Mouse (Mus musculus) heart, adult 18-20 months (tissue): ENCODE results near the gene Fastkd5. TPM values are rescaled to one million over a fixed set of nuclear protein-coding genes. Genes with fewer than 3 reads are reported as not detected.
"Not testable (repeated sequence)": the region's sequence is repeated elsewhere in the genome, so short reads cannot be mapped to it uniquely, and the experiment has no call there.

Experiments
- DNase-seq, 2 experiments: peaks; one replicate each; pipeline ENCODE4 v3.0.0; 2021 to 2022; ENCODE audit warnings: mixed read lengths in 1 of 2
- total RNA-seq, 2 experiments: library from RNA; stranded (reverse); gene quantifications; 2 replicates each; pipeline ENCODE4 v1.2.3; 2021

The Fastkd5 gene
- total RNA-seq, 2 experiments from 2014 or later = 7.7 to 7.9 TPM

GRCm38 (mm10) chr2:130577021-130577420 is 52.8 kb downstream of the Fastkd5 start:
- DNase-seq = no peak

DNA sequence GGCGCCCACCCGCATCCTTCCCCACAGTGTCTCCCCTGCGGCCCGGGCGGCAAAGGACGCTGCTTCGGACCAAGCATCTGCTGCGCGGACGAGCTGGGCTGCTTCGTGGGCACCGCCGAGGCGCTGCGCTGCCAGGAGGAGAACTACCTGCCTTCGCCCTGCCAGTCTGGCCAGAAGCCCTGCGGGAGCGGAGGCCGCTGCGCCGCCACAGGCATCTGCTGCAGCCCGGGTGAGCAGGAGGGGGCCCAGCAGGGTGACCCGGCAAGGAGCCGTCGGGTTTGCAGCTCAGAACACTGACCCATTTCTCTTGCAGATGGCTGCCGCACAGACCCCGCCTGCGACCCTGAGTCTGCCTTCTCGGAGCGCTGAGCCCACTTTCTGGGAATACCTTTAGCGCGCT is 53.3 kb downstream of the Fastkd5 start:
- DNase-seq = not testable (repeated sequence)

DNA sequence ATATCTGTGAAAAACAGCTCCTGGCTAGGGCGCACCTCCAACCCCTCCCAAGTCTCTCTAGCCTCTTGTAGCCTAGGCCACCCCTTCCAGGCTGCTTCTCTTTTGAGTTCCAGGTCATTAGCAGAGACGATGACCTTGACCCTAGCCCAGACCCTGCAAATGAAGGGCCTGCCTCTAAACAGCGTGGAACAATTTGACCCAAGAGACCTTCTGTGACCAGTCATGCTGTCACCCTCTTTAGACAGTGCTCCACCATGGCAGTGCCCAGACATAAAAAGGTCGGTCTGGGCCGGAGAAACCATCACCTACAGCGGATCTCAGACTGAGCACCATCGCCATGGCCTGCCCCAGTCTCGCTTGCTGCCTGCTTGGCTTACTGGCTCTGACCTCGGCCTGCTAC is 54.0 kb downstream of the Fastkd5 start, which contains the start of gene Oxt:
TSS of gene Oxt (plus strand) at position 301 of the 400 bp plus-strand sequence.
- no peak for DNase-seq

GRCm38 (mm10) chr2:130574960-130575359 is 54.9 kb downstream of the Fastkd5 start:
- no peak for DNase-seq

DNA sequence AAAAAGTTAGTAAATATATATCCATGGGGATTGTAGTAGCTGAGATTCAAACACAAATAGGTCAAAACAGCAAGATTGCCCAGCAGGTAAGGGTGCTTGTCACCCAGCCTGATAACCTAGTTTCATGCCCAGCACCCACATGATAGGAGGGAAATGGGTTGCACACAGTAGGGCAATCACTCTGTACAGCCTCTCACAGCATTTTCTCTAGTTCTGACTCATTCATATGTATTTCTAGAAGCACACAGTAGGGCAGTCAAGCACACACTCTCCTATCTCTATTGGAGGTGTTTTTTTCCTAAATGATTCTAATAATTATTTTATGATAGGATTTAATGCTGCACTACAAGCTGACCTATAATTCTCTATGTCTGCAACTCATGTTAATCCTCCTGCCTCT is 59.9 kb downstream of the Fastkd5 start:
- DNase-seq = no peak

DNA sequence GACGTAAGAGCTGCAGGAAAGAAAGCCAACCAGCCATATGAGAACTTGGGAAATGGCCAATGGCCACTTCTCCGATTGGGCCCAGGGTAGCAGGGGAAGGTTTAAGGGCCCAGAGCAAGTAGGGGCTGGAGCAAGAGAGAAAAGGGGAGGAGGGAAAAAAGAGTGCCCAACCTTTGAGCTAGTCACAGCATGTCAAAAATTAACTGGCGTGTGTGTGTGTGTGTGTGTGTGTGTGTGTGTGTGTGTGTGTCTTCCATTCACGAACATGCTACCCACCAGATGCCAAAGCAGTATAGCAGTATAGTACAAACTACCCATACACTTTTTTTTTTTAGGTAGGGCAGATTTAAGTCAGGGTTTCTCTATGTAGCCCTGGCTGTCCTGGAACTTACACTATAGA is 60.9 kb downstream of the Fastkd5 start:
- DNase-seq = no peak

DNA sequence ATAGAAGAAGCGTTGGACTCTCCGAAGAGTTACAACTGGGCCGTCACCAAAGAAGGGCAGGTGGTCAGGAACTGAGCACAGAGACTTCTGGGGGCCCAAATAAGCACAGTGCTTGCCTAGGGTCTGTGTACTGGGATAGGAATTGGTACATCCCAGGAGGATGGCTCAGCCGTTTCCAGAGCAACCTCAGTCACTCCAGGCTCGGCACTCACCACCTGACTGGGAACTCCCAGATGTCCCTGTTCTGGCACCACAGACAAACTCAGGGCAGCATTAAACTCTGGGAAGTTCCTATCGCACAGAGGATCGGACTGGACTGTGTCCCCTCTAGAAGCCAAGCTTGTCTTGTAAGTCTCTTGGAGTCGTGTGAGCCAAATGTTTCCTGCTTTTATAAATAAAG is 64.8 kb downstream of the Fastkd5 start:
- DNase-seq = no peak

GRCm38 (mm10) chr2:130564063-130564462 is 65.8 kb downstream of the Fastkd5 start:
- peak in 1 of 2 experiments; percentile 31 for DNase-seq

Other genes with a start within 250 kb of the Fastkd5 start
- gene Cpxm1, start 232.5 kb downstream of the Fastkd5 start, total RNA-seq = 1 to 10 TPM; 4.3 to 6.0 TPM
- not detected for gene Gm28372, start 224.8 kb downstream of the Fastkd5 start, total RNA-seq
- not detected for gene 1700020A23Rik, start 224.8 kb downstream of the Fastkd5 start, total RNA-seq
- gene Tmem239, start 223.5 kb downstream of the Fastkd5 start, total RNA-seq = not detected
- gene Vps16, start 205.7 kb downstream of the Fastkd5 start, total RNA-seq = 10 to 100 TPM; 26.4 to 28.1 TPM
- gene Pced1a, start 205.3 kb downstream of the Fastkd5 start, total RNA-seq = 1 to 10 TPM; 4.5 to 7.0 TPM
- gene Ptpra, start 179.7 kb downstream of the Fastkd5 start, total RNA-seq = 10 to 100 TPM; 40.9 to 47.9 TPM
- gene Mrps26, start 66.3 kb downstream of the Fastkd5 start, total RNA-seq = 10 to 100 TPM; 68.5 to 72.4 TPM
- not detected for gene Oxt, start 53.9 kb downstream of the Fastkd5 start, total RNA-seq
- 10 to 100 TPM; 15.5 to 25.6 TPM for gene Avp, start 47.5 kb downstream of the Fastkd5 start, total RNA-seq
- gene Ubox5, start within 50 bp of the Fastkd5 start, total RNA-seq = 1 to 10 TPM; 4.1 to 4.6 TPM
- gene Lzts3, start 12.8 kb upstream of the Fastkd5 start, total RNA-seq = 1 to 10 TPM; 4.8 to 5.7 TPM
- gene Ddrgk1, start 34.6 kb upstream of the Fastkd5 start, total RNA-seq = 10 to 100 TPM; 85.2 to 97.5 TPM
- gene Itpa, start 37.6 kb upstream of the Fastkd5 start, total RNA-seq = 10 to 100 TPM; 14.6 to 17.7 TPM
- under 1 TPM; 0.20 to 0.36 TPM for gene Slc4a11, start 67.5 kb upstream of the Fastkd5 start, total RNA-seq